ENCODE assay signal across 19 mouse cellular contexts in the genomic region with DNA sequence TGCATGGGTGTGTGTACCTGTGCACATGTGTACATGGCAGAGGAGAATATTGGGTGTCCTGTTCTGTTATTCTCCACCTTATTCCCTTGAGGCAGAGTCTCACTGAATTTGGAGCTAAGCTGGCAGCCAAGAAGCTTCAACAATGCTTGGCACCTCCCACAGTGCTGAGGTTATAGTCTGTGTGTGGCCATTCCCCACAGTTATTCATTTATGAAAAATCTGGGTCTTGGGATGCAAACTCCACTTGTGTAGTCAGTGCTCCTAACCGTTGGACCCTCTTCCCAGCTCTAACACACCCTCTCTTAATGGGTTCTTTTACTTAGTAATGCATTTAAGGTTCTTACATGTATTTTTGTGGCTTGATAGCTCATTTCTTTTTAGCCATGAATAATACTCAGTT.
A peak's percentile ranks its signal among the peaks of the same experiment; 100 is the strongest.
DNase-seq lines count a peak whose midpoint lies in the region; ATAC-seq and TF ChIP-seq lines count a peak whose summit lies in the region.
"Had no signal": no experiment of that assay in that cellular context is flagged by ENCODE, and none has a peak within 500 bp of the region (broad histone marks: within the 10 kb centered on the region; RNA-seq: fewer than 3 reads in every experiment).

No protein-coding gene starts in this region.

- no peak for TF ChIP-seq CTCF in kidney, adult 2 months (conservative IDR thresholded peaks at IDR 0.05; ENCODE audit: insufficient read depth, insufficient read length, low read depth, low read length)
- TF ChIP-seq CTCF in kidney, postnatal 0 days (IDR thresholded peaks at IDR 0.05; ENCODE audit: low read depth): no peak
- TF ChIP-seq CTCF in thymus, adult 2 months (IDR thresholded peaks at IDR 0.05; ENCODE audit: borderline replicate concordance, control insufficient read depth, extremely low read depth, insufficient read depth, low read length, poor library complexity): no peak

- DNase-seq in kidney, adult 2 months: peak; percentile 79
- DNase-seq in kidney, postnatal 0 days (ENCODE audit: low spot score): no peak
- DNase-seq in kidney, postnatal 25 days: peak; percentile 53 to 61
- DNase-seq in thymus, adult 2 months: no peak
- DNase-seq: adrenal gland, adult 2 months; adrenal gland, postnatal 14 days; cerebellum, adult 11 months; cerebellum, adult 2 months; cerebellum, adult 9-11 months; cerebellum, postnatal 36 days; gastrocnemius, postnatal 25 days had no signal

- ATAC-seq in kidney, embryonic 15.5 days (replicated peaks; ENCODE audit: low FRiP score): no peak
- ATAC-seq in kidney, embryonic 16.5 days (ENCODE audit: low FRiP score, low TSS enrichment): 0 out of 2 replicates have a peak, but pooled peaks have one; percentile 63
- ATAC-seq in kidney, postnatal 0 days (replicated peaks; ENCODE audit: low FRiP score, low read depth): peak; percentile 86
- ATAC-seq in erythroid progenitor cell, adult 5-6 weeks (replicated peaks; ENCODE audit: low FRiP score, poor library complexity, severe bottlenecking): no peak
- ATAC-seq: CD4-positive, CD25-positive, alpha-beta regulatory T cell, adult 4 months; forebrain, embryonic 14.5 days had no signal

- no peak overlapping the region for H3K4me2 ChIP-seq in kidney, embryonic 15.5 days
- no peak overlapping the region for H3K4me2 ChIP-seq in kidney, embryonic 16.5 days (replicated peaks; ENCODE audit: low read depth, low read length)
- no peak overlapping the region for H3K4me2 ChIP-seq in kidney, postnatal 0 days (ENCODE audit: low read length)
- H3K4me2 ChIP-seq: heart, embryonic 11.5 days; hindbrain, embryonic 12.5 days; hindbrain, embryonic 15.5 days had no signal

- no peaks in the 10 kb centered on the region for H3K9me3 ChIP-seq in kidney, embryonic 15.5 days (replicated peaks)
- H3K9me3 ChIP-seq in kidney, embryonic 16.5 days (ENCODE audit: low read length): no peaks in the 10 kb centered on the region
- no peaks in the 10 kb centered on the region for H3K9me3 ChIP-seq in kidney, postnatal 0 days (replicated peaks; ENCODE audit: low read length)
- H3K9me3 ChIP-seq: hindbrain, embryonic 12.5 days; hindbrain, embryonic 15.5 days had no signal

- WGBS in kidney, adult 2 months: 45% methylated on average over 1 of the region's 1 CpGs
- WGBS in kidney, embryonic 15.5 days: 74% methylated on average over 1 of the region's 1 CpGs
- WGBS in kidney, embryonic 16.5 days: 74% methylated on average over 1 of the region's 1 CpGs
- WGBS in kidney, postnatal 0 days: 78% methylated on average over 1 of the region's 1 CpGs
- 87% methylated on average over 1 of the region's 1 CpGs for WGBS in thymus, adult 2 months

- no peak for TF ChIP-seq POLR2A in kidney, adult 2 months (IDR thresholded peaks at IDR 0.05; ENCODE audit: low read depth, low read length)
- TF ChIP-seq POLR2A in thymus, adult 2 months (IDR thresholded peaks at IDR 0.05; ENCODE audit: control insufficient read depth, extremely low read depth, insufficient read depth, low read length, poor library complexity): no peak

- no peaks in the 10 kb centered on the region for H3K36me3 ChIP-seq in kidney, adult 2 months (ENCODE audit: control insufficient read depth, insufficient read depth, low read length)
- H3K36me3 ChIP-seq in kidney, embryonic 15.5 days: no peaks in the 10 kb centered on the region
- no peaks in the 10 kb centered on the region for H3K36me3 ChIP-seq in kidney, embryonic 16.5 days (ENCODE audit: insufficient read depth, low read length)
- H3K36me3 ChIP-seq in kidney, postnatal 0 days (ENCODE audit: insufficient read depth, low read length): no peaks in the 10 kb centered on the region
- no peaks in the 10 kb centered on the region for H3K36me3 ChIP-seq in thymus, adult 2 months (ENCODE audit: control insufficient read depth, insufficient read depth, low read length)
- H3K36me3 ChIP-seq: hindbrain, embryonic 12.5 days; hindbrain, embryonic 15.5 days had no signal

- no peaks in the 10 kb centered on the region for H3K27me3 ChIP-seq in kidney, adult 2 months (replicated peaks; ENCODE audit: control insufficient read depth, insufficient read depth, low read length)
- H3K27me3 ChIP-seq in kidney, embryonic 15.5 days: no peaks in the 10 kb centered on the region
- no peaks in the 10 kb centered on the region for H3K27me3 ChIP-seq in kidney, embryonic 16.5 days (ENCODE audit: insufficient read depth, low read length)
- H3K27me3 ChIP-seq in kidney, postnatal 0 days (ENCODE audit: insufficient read depth, low read length): no peaks in the 10 kb centered on the region
- no peaks in the 10 kb centered on the region for H3K27me3 ChIP-seq in thymus, adult 2 months (ENCODE audit: control insufficient read depth, insufficient read depth, low read length)
- H3K27me3 ChIP-seq: hindbrain, embryonic 12.5 days; hindbrain, embryonic 15.5 days had no signal

- no peak overlapping the region for H3K9ac ChIP-seq in kidney, embryonic 15.5 days
- no peak overlapping the region for H3K9ac ChIP-seq in kidney, embryonic 16.5 days (replicated peaks; ENCODE audit: low read length)
- H3K9ac ChIP-seq in kidney, postnatal 0 days (ENCODE audit: low read depth, low read length): no peak overlapping the region
- H3K9ac ChIP-seq: hindbrain, embryonic 12.5 days; hindbrain, embryonic 15.5 days had no signal

- H3K4me1 ChIP-seq in kidney, adult 2 months (ENCODE audit: control insufficient read depth, insufficient read depth, low read length): peaks cover 33% of the 10 kb centered on the region
- peaks cover 8% of the 10 kb centered on the region for H3K4me1 ChIP-seq in kidney, embryonic 15.5 days
- peaks cover 5% of the 10 kb centered on the region; the same call in 1 of the 2 replicates for H3K4me1 ChIP-seq in kidney, embryonic 16.5 days (ENCODE audit: insufficient read depth, low read length)
- H3K4me1 ChIP-seq in kidney, postnatal 0 days (replicated peaks; ENCODE audit: insufficient read depth, low read length): no peaks in the 10 kb centered on the region
- no peaks in the 10 kb centered on the region for H3K4me1 ChIP-seq in thymus, adult 2 months (replicated peaks; ENCODE audit: control insufficient read depth, insufficient read depth, low read length)

- H3K27ac ChIP-seq in kidney, adult 2 months (ENCODE audit: insufficient read depth, low read depth, low read length): peak overlapping the region; percentile 29; the same call in 1 of the 2 replicates
- H3K27ac ChIP-seq in kidney, embryonic 15.5 days: no peak overlapping the region
- no peak overlapping the region for H3K27ac ChIP-seq in kidney, embryonic 16.5 days (ENCODE audit: low read length)
- H3K27ac ChIP-seq in kidney, postnatal 0 days: no peak overlapping the region
- H3K27ac ChIP-seq in thymus, adult 2 months (ENCODE audit: control insufficient read depth, insufficient read depth, low read length): no peak overlapping the region
- H3K27ac ChIP-seq: hindbrain, embryonic 12.5 days; hindbrain, embryonic 15.5 days had no signal

- H3K4me3 ChIP-seq in kidney, adult 2 months (ENCODE audit: insufficient read depth, low read depth, low read length): no peak overlapping the region
- H3K4me3 ChIP-seq in kidney, embryonic 15.5 days (replicated peaks): no peak overlapping the region
- no peak overlapping the region for H3K4me3 ChIP-seq in kidney, embryonic 16.5 days (ENCODE audit: low read length)
- no peak overlapping the region for H3K4me3 ChIP-seq in kidney, postnatal 0 days (replicated peaks; ENCODE audit: low read depth, low read length)
- H3K4me3 ChIP-seq in thymus, adult 2 months (ENCODE audit: control insufficient read depth, insufficient read depth, low read length): no peak overlapping the region
- H3K4me3 ChIP-seq: hindbrain, embryonic 12.5 days; hindbrain, embryonic 15.5 days had no signal

Comparison
In these comparisons a context has a peak if more than half of its experiments do, and no peak if none do; other contexts are left out.
1. DNase-seq: peak in kidney, adult 2 months (single experiment) and kidney, postnatal 25 days (2 of 2); none in kidney, postnatal 0 days (single experiment) and thymus, adult 2 months (single experiment).
2. ATAC-seq: peak in kidney, embryonic 16.5 days (single experiment) and kidney, postnatal 0 days (single experiment); none in kidney, embryonic 15.5 days (single experiment) and erythroid progenitor cell, adult 5-6 weeks (single experiment).